Mouse (Mus musculus): ENCODE measurements around the gene Kcnj5.

Kcnj5 gene

DNA sequence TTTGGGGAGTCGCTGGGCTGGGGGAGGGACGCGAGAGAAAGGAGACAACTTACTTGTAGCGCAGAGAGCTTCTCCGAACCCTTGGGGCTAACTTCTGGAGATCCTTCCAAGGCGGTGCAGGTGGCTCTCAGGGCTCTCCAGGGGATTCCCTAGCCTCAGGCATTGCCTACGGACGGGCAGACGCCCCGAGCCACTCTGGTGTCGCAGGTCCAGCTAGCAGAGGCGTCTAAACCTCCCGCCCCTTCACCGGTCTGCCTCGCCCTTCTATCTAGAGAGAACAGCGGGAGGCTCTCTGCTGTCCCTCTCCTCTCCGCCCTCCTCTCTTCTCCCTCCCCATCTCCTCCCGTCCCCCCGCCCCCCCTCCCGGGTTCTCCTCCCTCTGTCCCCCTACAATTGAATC lies at the start of gene Kcnj5:
Kcnj5 (minus strand) TSS at position 300 of the 400 bp plus-strand sequence.
- DNase-seq (ENCODE audit: low spot score in 2 of 2) = no peak

DNA sequence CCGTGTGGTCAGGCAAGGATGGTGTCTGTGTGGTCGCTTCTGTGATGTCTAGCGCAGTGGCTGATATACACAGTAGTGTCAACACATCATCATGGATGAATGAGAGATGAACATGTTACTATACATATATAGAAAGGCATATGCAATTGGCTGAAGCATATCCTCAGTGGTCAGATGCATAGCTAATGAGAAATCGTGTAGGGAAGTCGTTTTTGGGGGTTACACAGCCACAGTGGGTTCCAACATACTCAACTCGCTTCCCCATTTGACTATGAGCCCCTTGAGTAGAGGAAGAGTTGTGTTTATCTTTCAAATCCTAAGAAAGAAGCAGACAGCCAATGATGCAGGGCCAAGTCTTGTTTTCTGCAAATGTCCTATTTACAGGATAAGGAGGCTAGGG lies 48.6 kb upstream of the Kcnj5 start:
- DNase-seq (ENCODE audit: low spot score in 2 of 2) = no peak

DNA sequence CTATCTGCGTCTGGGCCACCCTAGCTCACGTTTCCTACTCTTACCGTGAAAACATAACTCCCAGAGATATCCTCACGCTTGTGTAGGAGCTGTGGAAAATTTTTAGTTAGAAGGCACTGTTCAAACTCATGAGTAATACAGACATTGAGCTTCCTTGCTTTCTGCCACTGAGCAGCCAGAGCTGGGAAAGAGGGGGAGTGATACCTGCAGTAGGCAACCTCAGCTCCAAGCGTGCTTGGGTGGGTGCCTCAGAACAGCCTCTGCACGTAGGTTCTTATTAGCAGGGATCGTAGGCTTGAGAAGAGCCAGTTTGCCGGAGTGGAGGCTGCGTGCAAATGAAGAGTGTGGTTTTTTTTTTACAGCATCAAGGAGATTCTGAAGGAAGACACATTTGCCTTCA lies 47.6 kb upstream of the Kcnj5 start:
- no peak for DNase-seq (ENCODE audit: low spot score in 2 of 2)

DNA sequence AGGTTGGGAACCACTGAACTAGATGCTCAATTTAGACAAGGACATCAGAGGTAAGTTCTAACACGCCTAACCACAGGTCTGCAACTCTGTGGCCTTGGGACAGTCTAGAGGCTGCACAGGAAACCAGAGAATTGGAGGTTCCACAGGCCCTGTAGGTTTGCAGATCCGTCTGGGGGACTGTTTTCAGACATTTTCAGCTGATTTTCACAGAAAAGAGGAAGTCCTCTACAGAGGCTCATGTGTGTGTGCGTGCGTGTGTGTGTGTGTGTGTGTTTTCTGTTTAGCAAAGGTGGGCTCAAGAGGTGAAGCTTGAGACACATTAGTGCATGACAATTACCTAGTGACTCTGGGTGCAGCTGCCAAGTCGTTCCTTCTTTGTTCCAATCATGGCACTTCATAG lies 46.9 kb upstream of the Kcnj5 start:
- DNase-seq (ENCODE audit: low spot score in 2 of 2) = no peak

DNA sequence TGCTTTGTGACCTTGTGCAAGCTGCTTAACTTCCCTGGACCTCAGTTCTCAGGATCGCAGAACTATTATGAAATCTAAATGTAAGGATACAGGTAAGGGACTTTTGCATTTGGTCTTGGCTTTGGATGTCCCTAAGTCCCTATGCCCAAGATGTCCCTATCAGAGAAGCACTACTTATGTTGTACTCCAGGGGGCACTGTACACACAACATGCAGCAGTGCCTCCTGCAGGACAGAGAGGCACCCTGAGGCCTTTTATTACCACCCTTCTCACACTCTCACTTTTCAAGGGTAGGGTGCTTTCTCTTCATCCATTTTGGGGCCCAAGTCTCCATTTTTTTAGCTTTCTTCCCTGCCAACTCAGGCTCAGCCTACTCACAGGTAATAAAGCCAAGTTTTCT lies 44.0 kb upstream of the Kcnj5 start:
- no peak for DNase-seq (ENCODE audit: low spot score in 2 of 2)

DNA sequence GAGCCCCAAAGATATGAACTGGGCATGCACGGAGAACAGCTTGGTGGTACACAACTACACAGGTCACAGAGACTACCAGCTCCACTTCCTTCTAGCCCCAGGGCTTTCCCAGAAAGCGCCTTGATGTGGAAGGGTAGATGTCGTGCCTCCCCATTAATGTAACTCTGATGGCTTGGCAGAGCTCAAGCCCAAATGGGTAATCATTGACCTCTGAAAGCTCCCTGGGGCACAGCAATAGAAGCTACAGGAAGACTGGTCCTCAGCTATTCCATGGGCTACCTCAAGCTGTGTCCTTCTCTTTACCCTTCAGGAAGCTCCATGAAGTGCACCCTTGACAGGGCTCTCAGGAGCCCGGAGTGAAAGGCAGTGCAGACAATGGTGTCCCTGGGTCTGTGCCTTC lies 40.8 kb upstream of the Kcnj5 start:
- no peak for DNase-seq (ENCODE audit: low spot score in 2 of 2)

DNA sequence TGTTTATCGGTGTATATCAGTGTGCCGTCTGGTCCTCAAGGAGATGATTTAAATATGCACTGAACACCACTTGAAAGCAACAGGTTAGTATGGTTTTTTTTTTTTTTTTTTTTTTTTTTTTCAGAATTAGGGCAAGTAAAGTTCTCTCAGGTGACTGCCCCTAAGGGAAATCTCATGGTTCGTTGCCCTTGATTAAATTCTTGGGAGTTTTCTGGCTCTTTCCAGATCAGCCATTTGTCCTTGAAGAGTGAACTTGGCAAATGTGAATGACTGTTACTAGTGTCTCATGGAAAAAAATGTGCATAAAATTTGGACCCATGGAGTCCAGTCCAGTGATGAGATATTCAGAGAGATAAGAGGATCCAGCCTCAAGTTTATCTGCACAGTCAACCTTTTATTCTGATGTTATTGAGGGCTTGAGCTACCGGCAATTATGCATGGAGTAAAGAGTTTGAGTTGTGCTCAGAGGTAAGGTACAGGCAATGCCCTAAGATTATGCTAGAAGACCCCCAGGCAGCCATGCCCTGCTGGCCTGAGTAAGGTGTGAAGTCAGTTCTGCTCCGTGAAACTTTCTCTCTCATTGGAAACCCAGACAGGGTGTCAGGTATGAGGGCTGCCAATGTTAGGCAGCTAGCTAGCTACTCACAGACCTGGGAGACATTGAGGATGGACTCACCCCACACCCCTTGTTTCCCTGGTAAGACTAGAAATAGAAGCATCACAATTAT lies 32.9 kb upstream of the Kcnj5 start:
- DNase-seq (ENCODE audit: low spot score in 2 of 2) = no peak

DNA sequence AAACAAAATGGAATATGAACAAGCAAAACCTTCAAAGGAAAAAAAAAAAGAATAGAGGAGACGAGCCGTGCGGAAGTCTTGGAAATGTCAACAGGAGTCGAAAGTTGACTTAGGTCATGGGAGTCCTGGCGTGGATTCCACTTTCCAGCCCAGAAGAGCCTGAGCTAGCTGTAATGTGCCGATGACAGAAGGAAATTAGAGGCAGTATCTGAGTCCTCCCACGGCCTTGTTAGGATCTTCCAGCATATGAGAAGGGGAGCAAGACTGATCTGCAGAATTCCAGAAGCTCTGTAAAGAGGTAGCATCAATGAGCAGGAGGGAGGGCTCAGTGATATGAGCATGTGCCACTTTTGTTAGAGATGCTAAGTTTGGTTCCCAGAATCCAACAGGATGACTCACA lies 31.9 kb upstream of the Kcnj5 start:
- no peak for DNase-seq (ENCODE audit: low spot score in 2 of 2)

DNA sequence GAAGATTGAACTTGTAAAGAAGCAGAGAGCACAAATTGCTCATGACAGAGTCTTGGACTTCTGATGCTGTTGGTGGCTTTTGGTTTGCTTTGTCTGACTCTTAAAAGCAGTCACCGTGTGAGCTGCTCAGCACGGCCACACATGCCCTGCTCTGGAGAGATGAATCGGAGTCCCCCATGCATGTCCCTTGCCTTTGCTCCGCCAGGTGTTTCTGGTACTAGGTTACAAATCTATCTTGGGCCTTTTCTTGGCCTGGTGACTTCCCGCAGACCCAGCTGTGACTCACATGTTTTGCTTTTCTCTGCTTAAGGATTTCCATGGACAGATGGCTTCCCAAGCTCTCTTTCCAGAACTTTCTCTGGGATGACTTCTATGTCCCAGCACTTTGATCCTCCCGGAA lies 29.5 kb upstream of the Kcnj5 start:
- DNase-seq (ENCODE audit: low spot score in 2 of 2) = no peak

DNA sequence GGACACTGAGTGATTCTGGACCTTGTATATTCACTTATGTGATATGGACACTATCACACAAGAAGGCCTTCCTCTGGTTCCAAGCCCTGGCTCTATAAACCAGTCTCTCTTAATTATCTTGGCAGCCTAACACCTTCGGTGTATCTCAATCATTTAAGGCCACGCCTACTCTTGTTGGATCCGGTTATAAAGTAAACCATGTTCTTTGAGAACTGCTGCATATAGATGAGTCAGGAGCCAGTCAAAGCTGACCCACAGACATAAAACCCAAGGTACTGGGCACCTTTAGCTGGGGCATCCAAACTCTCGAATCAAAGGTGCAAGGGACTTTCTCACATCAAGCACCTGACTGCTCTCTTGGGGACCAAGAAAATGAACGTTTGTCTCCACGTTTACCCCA lies 28.1 kb upstream of the Kcnj5 start, which contains the start of gene Kcnj1:
Kcnj1 (plus strand) TSS at position 292 of the 400 bp plus-strand sequence.
- no peak for DNase-seq (ENCODE audit: low spot score in 2 of 2)

DNA sequence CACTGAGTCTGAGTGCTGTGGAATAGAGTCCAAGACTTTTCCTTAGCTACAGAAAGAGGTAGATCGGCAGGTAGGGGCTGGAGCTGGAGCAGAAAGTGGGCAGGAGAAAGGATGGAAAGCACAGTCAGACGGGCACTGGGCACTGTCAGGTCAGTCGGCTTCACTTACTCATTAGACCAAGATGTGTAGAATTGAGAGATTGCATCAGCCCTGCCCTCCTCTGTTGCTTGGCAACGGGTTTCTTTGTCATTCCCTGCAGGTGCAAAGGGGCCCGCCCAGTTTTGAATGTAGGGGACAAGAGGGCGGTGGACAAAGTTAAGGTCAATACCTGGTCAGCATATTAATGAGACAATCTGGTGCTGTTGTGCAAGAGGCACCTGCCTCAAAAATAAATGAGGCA lies 25.2 kb upstream of the Kcnj5 start:
- DNase-seq (ENCODE audit: low spot score in 2 of 2) = no peak

DNA sequence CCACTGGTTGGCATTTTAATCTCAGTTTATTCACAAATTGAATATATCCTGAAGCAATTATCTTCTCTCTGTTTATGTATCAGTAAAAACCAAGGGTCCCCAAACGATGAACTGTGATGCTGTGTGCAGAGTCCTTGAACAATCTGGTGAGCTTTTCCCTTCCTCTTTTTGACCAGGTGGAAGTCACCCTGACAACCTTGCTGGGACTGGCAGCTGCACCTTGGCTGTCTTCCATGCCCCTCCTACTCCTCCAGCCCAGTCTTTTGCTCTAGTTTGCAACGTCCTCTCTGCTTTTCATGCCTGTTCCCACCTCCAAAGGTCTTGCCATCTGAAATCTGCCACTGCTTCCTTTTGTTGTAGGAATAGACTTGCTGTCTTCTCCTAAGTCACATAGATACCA lies 24.7 kb upstream of the Kcnj5 start:
- DNase-seq (ENCODE audit: low spot score in 2 of 2) = no peak

DNA sequence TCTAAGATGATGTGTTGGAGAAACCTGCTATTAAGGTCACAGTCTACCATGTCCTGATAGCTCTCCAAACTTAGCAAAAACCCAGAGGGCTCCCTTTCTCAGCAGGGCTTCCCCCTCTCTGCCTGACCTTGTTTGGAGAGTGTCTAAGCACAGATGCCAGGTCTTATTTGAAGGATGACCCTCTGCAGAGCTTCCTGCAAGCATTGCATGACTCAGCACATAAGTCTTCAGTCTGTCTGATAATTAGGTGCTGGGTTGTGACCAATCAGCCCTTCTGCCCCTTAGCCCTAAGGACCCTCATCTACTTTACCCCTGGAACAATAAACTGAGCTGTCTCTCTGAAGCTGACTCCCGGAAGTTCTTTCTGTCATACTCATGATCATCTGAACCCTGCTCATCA lies 16.6 kb upstream of the Kcnj5 start:
- DNase-seq (ENCODE audit: low spot score in 2 of 2) = no peak

DNA sequence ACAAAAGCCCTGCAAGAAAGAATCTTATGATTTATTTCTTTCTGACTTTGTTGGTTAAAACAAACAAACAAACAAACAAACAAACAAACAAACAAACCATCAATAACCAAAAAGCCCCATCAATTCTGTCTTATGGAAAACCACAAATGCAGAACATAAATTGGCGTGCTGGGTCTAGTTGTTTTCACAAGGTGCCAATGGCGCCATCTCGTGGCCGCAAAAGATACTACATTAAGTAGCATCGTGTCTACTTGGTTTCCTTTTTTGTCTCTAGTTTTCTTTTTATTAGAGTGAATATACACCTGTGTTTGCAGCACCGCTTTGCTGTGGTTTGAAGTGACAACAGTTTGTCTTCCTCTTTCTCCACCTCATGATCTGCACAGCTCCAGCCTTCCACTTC lies 6.2 kb upstream of the Kcnj5 start:
- peak; percentile 25 to 50 for DNase-seq (ENCODE audit: low spot score in 2 of 2)

DNA sequence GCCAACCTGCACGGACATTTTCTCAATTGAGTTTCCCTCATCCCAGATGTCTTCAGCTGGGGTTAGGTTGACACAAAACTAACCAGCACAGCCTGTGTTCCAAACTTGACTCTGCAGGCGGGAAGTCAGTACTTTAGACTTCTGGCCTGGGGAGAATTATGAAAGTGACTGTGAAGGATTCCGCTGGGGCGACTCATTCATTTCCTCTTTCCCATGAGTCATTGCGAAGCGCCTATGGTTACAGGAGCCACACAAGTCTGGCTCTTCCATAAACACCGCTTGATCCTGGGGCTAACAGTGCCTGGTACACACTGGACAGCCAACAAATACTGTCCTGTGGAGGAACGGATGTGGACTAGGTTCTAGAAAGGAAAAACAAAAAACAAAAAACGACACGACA lies 5.2 kb upstream of the Kcnj5 start:
- DNase-seq (ENCODE audit: low spot score in 2 of 2) = no peak

DNA sequence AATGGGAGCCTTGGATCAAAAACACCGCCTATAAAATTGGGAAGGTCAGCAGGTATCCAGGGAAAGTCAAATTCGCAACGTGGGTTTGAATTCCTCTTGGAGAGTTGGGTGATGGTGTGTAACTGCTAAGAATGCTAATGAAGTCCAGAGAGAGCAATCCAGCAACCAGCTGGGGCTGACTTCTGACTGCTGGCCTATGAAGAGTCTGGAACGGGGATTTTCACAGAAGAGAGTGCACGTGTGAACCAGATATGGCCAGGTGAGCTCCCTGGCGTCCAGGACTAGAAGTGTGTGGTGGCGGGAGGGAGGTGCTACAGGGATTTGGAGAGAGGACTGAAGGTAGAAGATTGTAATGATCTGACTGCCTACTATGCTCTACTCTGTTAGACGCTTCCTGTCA lies 3.9 kb upstream of the Kcnj5 start:
- no peak for DNase-seq (ENCODE audit: low spot score in 2 of 2)

DNA sequence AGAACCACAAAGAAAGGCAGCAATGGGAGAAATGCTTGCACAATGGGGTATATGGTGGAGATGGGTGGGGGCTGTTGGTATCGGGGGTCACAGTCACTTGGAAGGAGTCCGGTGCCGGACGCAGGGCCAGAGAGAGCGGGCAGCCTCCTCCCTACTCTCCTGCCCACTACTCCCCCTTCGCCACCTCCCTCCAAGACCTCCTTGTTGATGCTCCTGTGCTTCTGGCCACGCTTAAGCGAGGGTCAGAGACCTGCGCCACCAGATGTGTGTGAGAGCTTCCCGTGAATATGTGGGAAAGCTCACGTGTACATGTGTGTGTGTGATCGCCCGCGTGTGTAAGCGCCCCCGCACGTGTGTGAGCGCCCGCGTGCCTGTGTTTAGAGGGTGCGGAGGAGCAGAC lies 339 bp upstream of the Kcnj5 start:
- no peak for DNase-seq (ENCODE audit: low spot score in 2 of 2)

DNA sequence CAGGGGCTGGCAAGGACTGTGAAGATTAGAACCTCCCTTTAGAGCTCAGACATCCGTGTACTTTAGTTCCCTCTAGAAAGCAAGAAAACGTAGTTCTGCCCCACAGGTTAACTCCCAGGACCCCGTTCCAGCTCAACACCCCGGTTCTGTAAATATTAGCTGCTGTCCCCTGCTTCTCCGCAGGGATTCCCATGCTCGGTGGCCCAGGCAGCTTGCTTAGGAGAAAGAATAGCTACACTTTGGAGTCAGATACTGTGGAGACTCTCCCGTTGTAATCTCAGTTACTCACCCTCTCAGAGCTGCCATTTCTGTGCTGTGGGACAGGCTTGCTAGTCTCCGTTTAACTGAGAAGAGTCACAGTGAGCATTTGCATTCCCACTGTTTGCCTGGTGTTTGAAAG lies 1.2 kb downstream of the Kcnj5 start:
- DNase-seq (ENCODE audit: low spot score in 2 of 2) = no peak

DNA sequence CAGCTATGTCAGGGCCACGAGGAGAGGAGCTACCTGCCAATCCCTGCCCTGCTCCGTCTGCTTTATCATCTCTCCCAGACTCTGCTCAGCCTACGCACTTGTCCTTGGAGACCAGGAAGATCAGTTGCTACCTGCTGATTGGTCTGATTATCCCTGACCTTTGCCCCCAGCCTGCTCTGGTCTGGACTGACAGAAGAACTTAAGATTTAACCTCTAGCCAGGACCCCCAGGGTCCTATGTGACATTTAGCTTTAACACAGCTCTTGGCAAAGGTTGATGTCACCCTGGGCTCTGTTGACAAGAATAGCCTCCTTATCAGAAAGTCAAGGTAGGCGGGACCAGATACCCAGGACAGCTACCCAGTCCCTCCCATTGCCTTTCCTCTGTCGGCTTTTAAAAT lies 3.3 kb downstream of the Kcnj5 start:
- no peak for DNase-seq (ENCODE audit: low spot score in 2 of 2)

DNA sequence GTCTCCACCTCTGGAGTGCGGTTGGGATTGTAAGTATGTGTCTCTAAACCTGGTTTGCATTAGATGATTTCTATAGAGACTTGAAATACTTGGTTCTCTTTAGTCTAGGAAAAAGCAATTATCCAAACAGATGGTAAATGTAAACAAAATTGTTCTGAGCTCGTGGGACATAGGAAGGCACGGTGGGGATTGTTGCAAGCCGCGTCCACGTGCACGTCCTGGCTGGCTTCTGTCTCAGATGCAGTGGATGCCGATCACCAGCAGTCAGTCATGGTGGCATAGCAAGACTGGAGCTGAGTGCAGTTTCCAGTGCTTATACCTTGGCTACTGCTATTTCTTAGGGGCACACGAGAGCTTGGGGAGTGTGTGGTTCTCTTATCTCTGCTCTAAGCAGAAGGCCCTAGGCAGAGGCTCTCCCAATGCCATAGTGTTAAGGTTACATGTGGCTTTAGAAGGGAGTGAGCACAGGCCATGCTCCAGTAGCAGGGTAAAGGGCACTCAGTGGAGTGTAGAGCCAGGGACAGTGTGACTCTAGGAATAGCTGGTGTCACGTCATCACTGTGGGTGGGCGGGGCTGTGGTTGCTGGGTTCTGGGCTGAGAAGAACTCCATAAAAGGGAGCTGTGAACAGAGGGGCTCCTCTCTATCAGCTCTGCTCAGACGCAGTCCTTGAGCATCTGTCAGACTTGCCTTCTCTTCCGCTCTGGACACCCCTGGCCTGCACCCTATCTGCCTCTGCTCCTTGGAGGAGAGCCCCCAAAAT lies 8.6 kb downstream of the Kcnj5 start:
- DNase-seq (ENCODE audit: low spot score in 2 of 2) = no peak

DNA sequence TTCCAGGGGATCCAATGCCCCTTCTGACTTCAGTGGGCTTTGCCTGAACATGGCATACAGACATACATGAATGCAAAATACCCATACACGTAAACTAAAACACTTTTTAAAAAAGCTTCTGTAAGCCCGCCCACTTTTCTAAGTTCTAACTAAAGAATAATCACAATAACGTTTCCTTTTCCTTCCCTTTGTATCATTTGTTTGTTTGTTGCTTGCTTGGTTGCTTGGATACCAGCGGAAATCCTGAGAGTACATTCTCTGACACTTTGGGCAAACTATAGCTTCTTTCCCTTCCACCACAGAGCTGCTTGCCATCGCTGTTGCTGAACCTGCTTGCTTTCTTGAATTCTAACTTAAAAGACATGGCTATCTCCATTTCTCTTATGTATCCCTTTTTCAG lies 13.0 kb downstream of the Kcnj5 start:
- DNase-seq (ENCODE audit: low spot score in 2 of 2) = no peak

DNA sequence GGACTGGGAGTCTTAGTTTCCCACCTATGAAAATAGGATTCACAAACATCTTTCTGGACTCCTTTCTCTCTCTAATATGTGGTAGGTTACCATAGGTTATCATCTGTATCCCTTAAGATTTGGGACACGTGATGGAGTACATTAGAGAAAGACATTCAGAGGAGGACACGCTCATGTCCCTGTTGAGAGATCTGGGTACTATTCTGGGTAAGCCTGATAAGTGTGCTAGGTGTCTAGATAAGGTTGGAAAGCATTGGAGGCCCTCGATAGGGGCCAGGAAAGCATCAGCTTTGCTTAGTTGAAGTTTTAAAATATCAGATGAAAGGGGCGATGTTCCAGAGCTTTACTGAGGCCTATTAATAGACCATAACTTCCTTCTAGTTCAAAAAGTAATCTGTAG lies 15.4 kb downstream of the Kcnj5 start:
- DNase-seq (ENCODE audit: low spot score in 2 of 2) = no peak

DNA sequence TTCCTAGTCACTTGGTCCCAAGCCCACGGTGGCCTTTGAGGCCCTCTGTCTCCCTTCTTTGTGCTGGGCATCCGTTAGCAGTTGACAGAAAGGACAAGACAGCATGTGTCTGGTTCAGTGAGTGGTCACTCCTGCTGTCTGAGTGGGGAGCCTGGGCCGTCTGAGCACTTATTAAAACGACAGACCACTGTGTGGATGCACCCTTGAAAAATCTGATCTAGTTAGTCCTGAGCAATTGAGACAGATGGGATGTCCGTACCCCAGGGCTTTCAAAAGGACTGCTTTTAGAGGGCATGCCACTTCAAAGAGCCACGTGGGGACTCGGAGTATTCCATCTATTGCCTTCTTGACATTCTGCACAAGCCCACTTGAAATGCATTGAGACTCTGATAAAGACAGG lies 20.5 kb downstream of the Kcnj5 start:
- DNase-seq (ENCODE audit: low spot score in 2 of 2) = no peak

DNA sequence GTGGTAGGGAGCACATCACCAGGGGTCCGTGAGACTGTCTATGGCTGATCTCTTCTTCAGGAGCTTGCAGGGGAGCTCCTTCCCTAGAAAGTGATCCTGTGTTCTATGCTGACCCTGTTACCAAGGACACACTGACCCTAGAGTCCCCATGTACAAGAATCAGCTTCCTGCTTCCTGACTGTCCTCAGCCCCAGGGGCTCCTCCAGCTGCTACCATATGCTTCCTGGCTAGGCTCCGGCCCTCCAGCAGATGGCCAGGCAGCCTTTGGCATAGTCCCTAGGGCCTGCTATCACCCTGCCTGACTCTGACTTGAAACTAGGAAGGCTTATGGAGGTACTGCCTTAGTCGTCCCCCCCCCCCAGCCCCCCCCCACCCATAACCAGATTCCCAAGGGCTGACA lies 24.0 kb downstream of the Kcnj5 start:
- no peak for DNase-seq (ENCODE audit: low spot score in 2 of 2)

Measured in urinary bladder, adult 18-20 months (tissue).